Mouse (Mus musculus): ENCODE measurements at regions not wholly inside any gene's neighbourhood (a gene's known extent, or its start where the extent isn't known, plus 50 kb on each side); places are given as distances from the start of the nearest gene placed in this dataset.
A peak's percentile ranks its signal among the peaks of the same experiment; 100 is the strongest.

DNA sequence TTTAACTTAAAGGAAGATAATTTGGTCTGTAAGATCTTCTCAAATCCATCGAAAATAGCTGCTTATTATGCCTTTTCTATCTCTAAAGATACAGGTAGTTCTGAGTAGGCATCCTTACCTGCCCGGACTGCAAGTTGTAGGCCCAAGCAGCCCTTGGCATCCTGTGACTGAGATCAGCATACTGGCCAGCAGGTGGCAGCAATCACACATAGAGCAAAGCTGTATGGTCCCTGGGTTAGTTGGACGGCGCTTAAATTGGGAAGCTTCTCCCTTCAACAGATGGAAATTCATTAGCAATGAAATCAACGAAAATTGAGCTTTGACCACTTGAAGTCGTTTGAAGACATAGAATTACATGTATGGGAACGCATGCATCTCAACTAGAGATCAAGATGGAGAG, 61.0 kb downstream of the Ccng2 start:
- DNase-seq (ENCODE audit: low spot score in 2 of 2), result peak; percentile 14 to 50

DNA sequence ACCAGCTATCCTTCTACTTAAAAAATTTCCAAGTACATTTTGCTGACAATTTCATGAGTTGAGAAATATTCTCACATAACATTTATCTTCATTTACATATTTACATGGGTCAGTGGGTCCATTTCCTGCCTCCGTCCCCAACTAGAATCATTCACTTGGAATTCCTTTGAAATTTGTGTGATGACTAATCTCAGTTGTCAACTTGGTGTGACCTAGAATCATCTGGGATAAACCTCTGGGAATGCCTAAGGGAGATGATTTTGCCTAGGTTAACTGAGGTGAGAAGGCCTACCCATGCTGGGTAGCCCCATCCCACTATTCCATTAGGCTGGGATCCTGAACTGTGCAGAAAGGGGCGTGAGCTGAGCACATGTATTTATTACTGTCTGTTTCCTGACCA, 63.8 kb downstream of the Ccng2 start:
- no peak for DNase-seq (ENCODE audit: low spot score in 2 of 2)

DNA sequence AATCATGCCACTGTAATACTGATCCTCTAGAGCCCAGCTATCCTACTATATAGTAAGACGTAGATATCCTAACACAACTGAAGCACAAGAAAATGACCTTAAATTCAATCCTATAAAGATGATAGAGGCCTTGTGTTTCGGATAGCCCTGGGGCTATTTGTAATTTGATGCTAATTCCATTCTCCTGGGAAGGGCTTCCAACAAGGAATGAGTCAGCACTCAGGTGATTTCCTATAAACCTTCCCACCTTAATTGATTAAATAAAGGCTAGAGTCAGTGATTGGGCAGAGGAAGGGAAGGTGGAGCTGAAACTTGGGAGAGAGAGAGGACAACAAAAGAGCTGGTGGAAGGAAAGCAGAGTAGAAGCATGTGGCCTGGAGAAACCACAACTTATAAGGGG, 86.0 kb downstream of the Ccng2 start:
- DNase-seq (ENCODE audit: low spot score in 2 of 2), result no peak
